Mouse (Mus musculus) G1E (cell line): ENCODE measurements around the gene Gp5. TPM values are rescaled to one million over a fixed set of nuclear protein-coding genes. Genes with fewer than 3 reads are reported as not detected.
"Not testable (repeated sequence)": the region's sequence is repeated elsewhere in the genome, so short reads cannot be mapped to it uniquely, and the experiment has no call there.

Source experiments
- ATAC-seq: 2 replicates; pipeline ENCODE4 v1.8.0; 2016; ENCODE audit warnings: mild to moderate bottlenecking; ENCODE audit not compliant: insufficient number of reproducible peaks, poor library complexity, low FRiP score, severe bottlenecking; ENCODE audit errors: extremely low read depth
- DNase-seq: peaks from one replicate; pipeline ENCODE4 v3.0.0; 2012; ENCODE audit warnings: low spot score
- H3K27me3 ChIP-seq: 2 replicates; pipeline ENCODE4 v1.6.1; 2012; ENCODE audit warnings: mild to moderate bottlenecking, low read length, inconsistent platforms; ENCODE audit not compliant: insufficient read depth
- H3K36me3 ChIP-seq: replicated peaks from 2 replicates; pipeline ENCODE3; 2012; ENCODE audit warnings: mild to moderate bottlenecking, inconsistent platforms
- H3K4me1 ChIP-seq: 2 replicates; pipeline ENCODE4 v1.6.1; 2012; ENCODE audit warnings: low read depth, low read length, inconsistent platforms, mixed read lengths; ENCODE audit not compliant: insufficient read depth
- H3K4me3 ChIP-seq: 2 replicates; pipeline ENCODE4 v1.5.1; 2012; ENCODE audit warnings: low read depth, mild to moderate bottlenecking, inconsistent platforms, low read length, moderate library complexity, mixed read lengths
- H3K9me3 ChIP-seq: replicated peaks from 2 replicates; pipeline ENCODE4 v1.6.1; 2012; ENCODE audit warnings: inconsistent platforms
- CTCF ChIP-seq: IDR thresholded peaks from 2 replicates; pipeline ENCODE4 v1.5.1; 2012; ENCODE audit warnings: low read depth, low read length, inconsistent platforms, mixed read lengths
- GATA1 ChIP-seq: IDR thresholded peaks from 2 replicates; pipeline ENCODE4 v1.6.1; 2012; ENCODE audit warnings: borderline replicate concordance, low read length, inconsistent platforms, mixed read lengths
- GATA2 ChIP-seq: IDR thresholded peaks from 2 replicates; pipeline ENCODE4 v1.6.1; 2012; ENCODE audit warnings: low read depth, low read length, inconsistent platforms, borderline replicate concordance
- POLR2AphosphoS5 ChIP-seq: IDR thresholded peaks from 2 replicates; pipeline ENCODE4 v1.6.1; 2012; ENCODE audit warnings: low read depth, low read length, inconsistent platforms; ENCODE audit not compliant: insufficient replicate concordance
- TAL1 ChIP-seq: conservative IDR thresholded peaks from 2 replicates; pipeline ENCODE4 v1.6.1; 2012; ENCODE audit warnings: low read depth, low read length, inconsistent platforms, mixed read lengths
- polyA plus RNA-seq: library from polyadenylated mRNA; stranded (reverse); fragments of >175 nt; gene quantifications from 2 replicates; pipeline ENCODE4 v1.2.3, GENCODE M21; 2012
- total RNA-seq, 2 experiments: library from RNA; stranded (forward) in 1 of 2; stranded (reverse) in 1 of 2; fragments of 200-1000 nt in 1 of 2; fragments of >200 nt in 1 of 2; fragmentation: Nextera tagmentation in 1 of 2; gene quantifications; 2 replicates each; pipeline ENCODE4 v1.2.3; 2014 to 2017

The Gp5 gene
- total RNA-seq (2014; fragmentation: Nextera tagmentation) (2.5 and 2.6 TPM in 2 replicates), total RNA-seq (2017) (24.6 and 25.0 TPM in 2 replicates), polyA plus RNA-seq (32.3 and 33.8 TPM in 2 replicates)

GRCm38 (mm10) chr16:30310647-30311046, at the start of gene Gp5:
Gene Gp5, minus strand, starts transcription at chr16:30310779.
- DNase-seq (peak; percentile 45), ATAC-seq (peak; percentile 60)

GRCm38 (mm10) chr16:30353489-30353888, 42.9 kb upstream of the Gp5 start:
- not testable (repeated sequence) for H3K9me3 ChIP-seq, H3K27me3 ChIP-seq, DNase-seq, ATAC-seq, H3K4me1 ChIP-seq, H3K4me3 ChIP-seq
- peaks cover 86% of the 10 kb centered on the region for H3K36me3 ChIP-seq

More at GRCm38 (mm10) chr16:30310647-30311046, at the start of gene Gp5:
- peaks cover 11% of the 10 kb centered on the region; the same call in 1 of the 2 replicates for H3K27me3 ChIP-seq
- H3K9me3 ChIP-seq = peaks cover 15% of the 10 kb centered on the region
- peaks cover 49% of the 10 kb centered on the region for H3K4me1 ChIP-seq
- peak within 1 kb of the TSS; percentile 68 for H3K4me3 ChIP-seq
- peaks cover 56% of the 10 kb centered on the region for H3K36me3 ChIP-seq
- TF ChIP-seq TAL1 (peak; percentile 45), POLR2AphosphoS5 (no peak), CTCF (no peak), GATA1 (no peak), GATA2 (no peak)

- no peaks in the 10 kb centered on the region for H3K27me3 ChIP-seq
- H3K36me3 ChIP-seq = peaks cover 75% of the 10 kb centered on the region
- H3K4me1 ChIP-seq = peaks cover 51% of the 10 kb centered on the region
- peaks cover 5% of the 10 kb centered on the region for H3K9me3 ChIP-seq
- H3K4me3 ChIP-seq = no peak overlapping the region
- ATAC-seq (no peak), DNase-seq (no peak)
- TF ChIP-seq CTCF (no peak), POLR2AphosphoS5 (no peak), GATA2 (no peak), TAL1 (no peak), GATA1 (no peak)
Measured at GRCm38 (mm10) chr16:30314236-30314635, 3.7 kb upstream of the Gp5 start.

- H3K4me3 ChIP-seq = no peak overlapping the region
- H3K27me3 ChIP-seq = peaks cover 12% of the 10 kb centered on the region; the same call in 1 of the 2 replicates
- peaks cover 15% of the 10 kb centered on the region for H3K9me3 ChIP-seq
- TF ChIP-seq GATA2 (no peak), TAL1 (no peak), GATA1 (no peak), CTCF (no peak), POLR2AphosphoS5 (no peak)
- peaks cover 49% of the 10 kb centered on the region for H3K4me1 ChIP-seq
- peak; percentile 16; the same call in 1 of the 2 replicates for ATAC-seq
- H3K36me3 ChIP-seq = peaks cover 52% of the 10 kb centered on the region
- no peak for DNase-seq
Measured at GRCm38 (mm10) chr16:30310171-30310515, 436 bp downstream of the Gp5 start.

GRCm38 (mm10) chr16:30309395-30310170, 996 bp downstream of the Gp5 start:
- H3K27me3 ChIP-seq = peaks cover 12% of the 10 kb centered on the region; the same call in 1 of the 2 replicates
- peaks cover 47% of the 10 kb centered on the region for H3K36me3 ChIP-seq
- peaks cover 49% of the 10 kb centered on the region for H3K4me1 ChIP-seq
- ATAC-seq = no peak
- no peak for DNase-seq
- H3K9me3 ChIP-seq = peaks cover 15% of the 10 kb centered on the region
- H3K4me3 ChIP-seq = peak overlapping the region; percentile 68
- 0 out of 2 replicates have a peak, but pooled peaks have one; percentile 72 for TF ChIP-seq POLR2AphosphoS5
- TF ChIP-seq TAL1 = no peak

- H3K9me3 ChIP-seq = peaks cover 15% of the 10 kb centered on the region
- peaks cover 17% of the 10 kb centered on the region for H3K27me3 ChIP-seq
- TF ChIP-seq POLR2AphosphoS5 (no peak), GATA2 (no peak), CTCF (no peak), TAL1 (no peak), GATA1 (no peak)
- peaks cover 46% of the 10 kb centered on the region for H3K4me1 ChIP-seq
- DNase-seq = no peak
- H3K4me3 ChIP-seq = peak overlapping the region; percentile 68
- peaks cover 40% of the 10 kb centered on the region for H3K36me3 ChIP-seq
- ATAC-seq = no peak
Measured at GRCm38 (mm10) chr16:30308616-30309394, 1.8 kb downstream of the Gp5 start.
